Mouse (Mus musculus): ENCODE results near the gene Ptcd2. TPM values are rescaled to one million over a fixed set of nuclear protein-coding genes. Genes with fewer than 3 reads are reported as not detected.

Ptcd2 gene
- polyA plus RNA-seq, 1 experiment, result 39.8 TPM

Other genes starting within 250 kb of the Ptcd2 start
- gene Zfp366, start 159.9 kb downstream of the Ptcd2 start, polyA plus RNA-seq (2012; ENCODE audit: insufficient read depth, insufficient read length, missing spikeins), result 2.8 and 6.6 TPM in 2 replicates
- gene Mrps27, start 81 bp upstream of the Ptcd2 start, polyA plus RNA-seq (2012; ENCODE audit: insufficient read depth, insufficient read length, missing spikeins), result 58.4 and 61.0 TPM in 2 replicates
- gene Map1b, start 171.8 kb upstream of the Ptcd2 start, polyA plus RNA-seq (2012; ENCODE audit: insufficient read depth, insufficient read length, missing spikeins), result 1.4 and 2.7 TPM in 2 replicates